Comparison of ENCODE assay signal across 22 mouse cellular contexts in genomic region chr13:25067183-25067582, GRCm38 (mm10). TPM values are rescaled to one million over a fixed set of nuclear protein-coding genes. Genes with fewer than 3 reads are reported as not detected.
A peak's percentile ranks its signal among the peaks of the same experiment; 100 is the strongest.
DNase-seq lines count a peak whose midpoint lies in the region; ATAC-seq and TF ChIP-seq lines count a peak whose summit lies in the region.
"Had no signal": no experiment of that assay in that cellular context is flagged by ENCODE, and none has a peak within 500 bp of the region (broad histone marks: within the 10 kb centered on the region; RNA-seq: fewer than 3 reads in every experiment).

No protein-coding gene starts in this region.

- no peak for TF ChIP-seq CTCF in kidney, postnatal 0 days (IDR thresholded peaks at IDR 0.05; ENCODE audit: low read depth)

- 0 out of 2 replicates have a peak, but pooled peaks cover 3% of the 10 kb centered on the region for H3K36me3 ChIP-seq in kidney, embryonic 15.5 days
- no peaks in the 10 kb centered on the region for H3K36me3 ChIP-seq in kidney, postnatal 0 days (ENCODE audit: insufficient read depth, low read length)
- H3K36me3 ChIP-seq: embryonic facial prominence, embryonic 13.5 days; embryonic facial prominence, embryonic 15.5 days; forebrain, embryonic 10.5 days; forebrain, embryonic 12.5 days had no signal

- H3K27ac ChIP-seq in kidney, embryonic 15.5 days: peak overlapping the region; percentile 85
- peak overlapping the region; percentile 75 for H3K27ac ChIP-seq in kidney, postnatal 0 days
- H3K27ac ChIP-seq: embryonic facial prominence, embryonic 13.5 days; embryonic facial prominence, embryonic 15.5 days; forebrain, embryonic 10.5 days; forebrain, embryonic 12.5 days had no signal

- H3K4me2 ChIP-seq in kidney, embryonic 15.5 days: no peak overlapping the region
- no peak overlapping the region for H3K4me2 ChIP-seq in kidney, postnatal 0 days (ENCODE audit: low read length)
- H3K4me2 ChIP-seq: embryonic facial prominence, embryonic 13.5 days; embryonic facial prominence, embryonic 15.5 days; forebrain, embryonic 12.5 days had no signal

- no peaks in the 10 kb centered on the region for H3K27me3 ChIP-seq in kidney, embryonic 15.5 days
- no peaks in the 10 kb centered on the region for H3K27me3 ChIP-seq in kidney, postnatal 0 days (ENCODE audit: insufficient read depth, low read length)
- H3K27me3 ChIP-seq: embryonic facial prominence, embryonic 13.5 days; embryonic facial prominence, embryonic 15.5 days; forebrain, embryonic 12.5 days had no signal

- no peak overlapping the region for H3K9ac ChIP-seq in kidney, embryonic 15.5 days
- no peak overlapping the region for H3K9ac ChIP-seq in kidney, postnatal 0 days (ENCODE audit: low read depth, low read length)
- H3K9ac ChIP-seq: embryonic facial prominence, embryonic 13.5 days; embryonic facial prominence, embryonic 15.5 days; forebrain, embryonic 12.5 days had no signal

- ATAC-seq in kidney, embryonic 15.5 days (replicated peaks; ENCODE audit: low FRiP score): peak; percentile 83
- ATAC-seq in kidney, postnatal 0 days (replicated peaks; ENCODE audit: low FRiP score, low read depth): peak; percentile 68
- ATAC-seq: forebrain, embryonic 14.5 days; forebrain, embryonic 16.5 days had no signal

- no peaks in the 10 kb centered on the region for H3K9me3 ChIP-seq in kidney, embryonic 15.5 days (replicated peaks)
- no peaks in the 10 kb centered on the region for H3K9me3 ChIP-seq in kidney, postnatal 0 days (replicated peaks; ENCODE audit: low read length)
- H3K9me3 ChIP-seq: embryonic facial prominence, embryonic 13.5 days; embryonic facial prominence, embryonic 15.5 days; forebrain, embryonic 10.5 days; forebrain, embryonic 12.5 days had no signal

- 53% methylated on average over 4 of the region's 4 CpGs for WGBS in kidney, embryonic 15.5 days
- WGBS in kidney, postnatal 0 days: 47% methylated on average over 4 of the region's 4 CpGs

- DNase-seq in kidney, postnatal 36 days: no peak
- no peak for DNase-seq in kidney, postnatal 0 days (ENCODE audit: low spot score)
- DNase-seq in kidney, postnatal 25 days: no peak
- DNase-seq: adrenal gland, adult 2 months; adrenal gland, postnatal 10 days; adrenal gland, postnatal 25 days; cerebellum, adult 11 months; cerebellum, adult 18-20 months; cerebellum, adult 8-10 months; cerebellum, adult 9-11 months; cerebellum, postnatal 14 days; cerebellum, postnatal 36 days; embryo, embryonic 11 days had no signal

- no peak overlapping the region for H3K4me3 ChIP-seq in kidney, embryonic 15.5 days (replicated peaks)
- no peak overlapping the region for H3K4me3 ChIP-seq in kidney, postnatal 0 days (replicated peaks; ENCODE audit: low read depth, low read length)
- H3K4me3 ChIP-seq: embryonic facial prominence, embryonic 13.5 days; embryonic facial prominence, embryonic 15.5 days; erythroblast, embryonic 14.5 days; forebrain, embryonic 10.5 days; forebrain, embryonic 12.5 days had no signal

- H3K4me1 ChIP-seq in kidney, embryonic 15.5 days: peaks cover 10% of the 10 kb centered on the region; the same call in 1 of the 2 replicates
- peaks cover 4% of the 10 kb centered on the region; the same call in 1 of the 2 replicates for H3K4me1 ChIP-seq in kidney, postnatal 0 days (replicated peaks; ENCODE audit: insufficient read depth, low read length)
- H3K4me1 ChIP-seq: embryonic facial prominence, embryonic 13.5 days; embryonic facial prominence, embryonic 15.5 days; forebrain, embryonic 10.5 days; forebrain, embryonic 12.5 days had no signal

RNA-seq across cellular contexts. Expression of gene Dcdc2a, which starts 11.4 kb away (rescaled TPM):
- 40.0 and 45.1 TPM in 2 replicates for polyA plus RNA-seq in kidney, embryonic 15.5 days (2015; fragmentation: Nextera tagmentation; extraction: Ambion mirVana)
- polyA plus RNA-seq in kidney, postnatal 0 days (2015; fragmentation: Nextera tagmentation; extraction: Ambion mirVana): 73.7 and 88.5 TPM in 2 replicates
- polyA plus RNA-seq: adrenal gland, adult 2 months; C2C12; erythroblast, embryonic 14.5 days had no signal

RNA-seq across cellular contexts. Expression of gene Mrs2, which starts 47.0 kb away (rescaled TPM):
- polyA plus RNA-seq in kidney, embryonic 15.5 days (2015; fragmentation: Nextera tagmentation; extraction: Ambion mirVana): 15.1 and 17.4 TPM in 2 replicates
- 13.7 and 13.8 TPM in 2 replicates for polyA plus RNA-seq in kidney, postnatal 0 days (2015; fragmentation: Nextera tagmentation; extraction: Ambion mirVana)
